Mouse (Mus musculus) C2C12 (cell line): ENCODE measurements around the gene Atg9a.

ENCODE experiments used
- CTCF ChIP-seq: IDR thresholded peaks from one replicate; pipeline ENCODE4 v1.5.1; 2011; ENCODE audit not compliant: control insufficient read depth, insufficient read depth, insufficient read length
- USF1 ChIP-seq: IDR thresholded peaks from one replicate; pipeline ENCODE4 v1.6.1; 2011; ENCODE audit warnings: low read depth, mild to moderate bottlenecking, control low read depth, moderate library complexity

DNA sequence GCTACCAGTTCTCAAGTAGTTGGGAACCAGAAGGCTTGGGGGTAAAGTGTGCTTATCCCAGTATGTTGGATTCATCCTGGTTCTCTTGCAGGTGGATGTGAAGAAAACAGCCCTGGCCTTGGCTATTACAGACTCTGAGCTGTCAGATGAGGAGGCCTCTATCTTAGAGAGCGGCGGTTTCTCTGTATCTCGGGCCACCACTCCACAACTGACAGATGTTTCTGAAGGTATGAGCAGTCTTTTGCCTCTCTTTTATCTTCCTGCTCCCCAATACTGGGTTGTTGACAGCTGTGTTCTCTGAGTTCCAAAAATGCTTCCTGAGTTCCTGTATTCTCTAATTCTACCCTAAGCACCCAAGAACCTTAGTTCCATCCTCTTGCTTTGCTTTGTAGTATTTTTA, 46.4 kb downstream of the Atg9a start:
- TF ChIP-seq CTCF (no peak), USF1 (no peak)
